Mouse (Mus musculus) left cerebral cortex, postnatal 25 days (tissue): ENCODE measurements at regions not wholly inside any gene's neighbourhood (a gene's known extent, or its start where the extent isn't known, plus 50 kb on each side); places are given as distances from the start of the nearest gene placed in this dataset.
"Not testable (repeated sequence)": the region's sequence is repeated elsewhere in the genome, so short reads cannot be mapped to it uniquely, and the experiment has no call there.

Source experiments
- DNase-seq, 2 experiments: peaks; one replicate each; pipeline ENCODE4 v3.0.0; 2022; ENCODE audit warnings: low spot score in 2 of 2, mixed read lengths in 1 of 2
- intact Hi-C: fragments of 180-260 bp; cut with DNase I; formaldehyde crosslinking; loops from one replicate; pipeline ENCODE4 v1.15.1; 2025

- intact Hi-C loops, result no loop called here
- DNase-seq, result no peak
Measured at GRCm38 (mm10) chr15:52406156-52406885, 1478.4 kb upstream of the Gm7489 start.

- peak; percentile 25 to 43 for DNase-seq
- intact Hi-C loops, result no loop called here
Measured at GRCm38 (mm10) chr15:52412869-52413771, 1471.6 kb upstream of the Gm7489 start.

- intact Hi-C loops, result no loop called here
- DNase-seq, result no peak
Measured at GRCm38 (mm10) chr15:52425976-52426375, 1458.7 kb upstream of the Gm7489 start.

DNA sequence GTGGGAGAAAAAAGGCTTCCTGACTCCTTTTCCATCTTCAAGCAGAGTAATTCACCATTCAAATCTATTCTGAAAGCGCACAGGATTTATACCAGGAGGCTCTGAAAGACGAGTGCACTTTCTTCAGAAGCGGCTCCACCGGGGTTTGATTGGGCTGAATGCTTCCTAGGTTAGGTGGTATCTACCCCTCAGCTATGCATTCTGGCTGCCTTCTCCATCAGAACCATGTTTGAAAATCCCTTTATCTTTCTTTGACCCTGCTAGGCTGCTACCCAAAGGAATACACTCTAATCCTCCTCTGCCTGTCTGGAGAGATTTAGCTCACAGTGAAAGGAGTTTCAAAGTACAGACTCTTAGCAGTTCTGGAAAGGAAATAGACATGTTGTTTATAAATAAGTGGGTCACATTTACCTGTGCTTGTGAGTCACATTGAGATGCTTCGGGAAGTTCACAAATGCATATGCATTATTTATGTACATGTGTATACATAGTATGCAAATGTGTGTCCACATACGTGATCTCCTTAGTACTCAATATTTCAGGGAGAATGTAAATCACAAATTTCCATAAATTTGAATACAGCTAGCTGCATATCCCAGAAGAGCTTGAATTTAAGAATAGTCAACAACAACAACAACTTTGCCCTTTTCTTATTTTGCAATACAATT is 1454.1 kb upstream of the Gm7489 start:
- DNase-seq, result no peak
- intact Hi-C loops, result no loop called here

GRCm38 (mm10) chr15:52433639-52434038 is 1451.1 kb upstream of the Gm7489 start:
- intact Hi-C loops, result no loop called here
- DNase-seq, result no peak

GRCm38 (mm10) chr15:52438403-52438802 is 1446.3 kb upstream of the Gm7489 start:
- intact Hi-C loops, result no loop called here
- DNase-seq, result peak in 1 of 2 experiments; percentile 41

- peak; percentile 84 to 89 for DNase-seq
- intact Hi-C loops, result loop anchor here (5.0 kb wide), 2 partner anchors 296 to 546 kb away; no protein-coding TSS in a partner anchor
Measured at GRCm38 (mm10) chr15:52458782-52459181, 1425.9 kb upstream of the Gm7489 start.

DNA sequence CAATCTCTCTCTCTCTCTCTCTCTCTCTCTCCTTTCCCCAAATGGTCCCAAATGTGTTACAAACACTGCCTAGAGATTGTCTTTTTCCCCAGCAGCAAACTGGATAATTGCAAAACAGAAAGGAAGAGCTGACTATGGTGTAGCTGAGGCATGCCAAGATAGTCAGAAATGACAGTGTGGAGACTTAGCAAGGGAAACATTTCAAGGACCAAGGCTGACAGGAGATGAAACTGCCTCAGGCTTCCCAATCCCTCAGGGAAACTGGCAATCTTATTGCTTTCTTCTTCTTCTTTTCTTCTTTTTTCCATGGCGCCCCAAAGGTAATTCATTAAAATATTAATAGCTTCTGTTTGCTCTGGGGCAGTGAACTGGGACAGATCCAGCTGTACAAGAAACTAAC is 1425.4 kb upstream of the Gm7489 start:
- intact Hi-C loops, result loop anchor here (5.0 kb wide), 2 partner anchors 297 to 547 kb away; no protein-coding TSS in a partner anchor
- DNase-seq, result no peak

GRCm38 (mm10) chr15:52464226-52465138 is 1420.2 kb upstream of the Gm7489 start:
- no peak for DNase-seq
- intact Hi-C loops, result no loop called here

DNA sequence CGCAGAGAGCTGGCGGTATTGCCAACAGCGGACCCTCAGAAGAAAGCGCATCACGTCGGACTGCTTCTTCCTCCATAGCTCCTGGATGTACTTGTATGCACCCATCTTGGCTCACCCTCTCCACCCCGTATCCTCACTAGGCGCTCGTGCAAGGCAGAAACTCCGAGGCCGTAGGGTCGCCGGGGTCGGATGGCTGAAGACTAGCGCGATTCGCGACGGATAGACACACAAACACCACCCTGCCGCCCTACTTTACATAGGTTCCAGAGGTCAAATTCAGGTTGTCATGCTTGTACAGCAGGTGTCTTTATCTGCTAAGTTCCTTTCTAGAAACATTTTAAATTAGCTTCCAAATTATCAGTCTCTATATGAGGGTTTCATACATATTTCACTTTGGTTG is 1406.6 kb upstream of the Gm7489 start:
- DNase-seq, intact Hi-C loops: not testable (repeated sequence)

DNA sequence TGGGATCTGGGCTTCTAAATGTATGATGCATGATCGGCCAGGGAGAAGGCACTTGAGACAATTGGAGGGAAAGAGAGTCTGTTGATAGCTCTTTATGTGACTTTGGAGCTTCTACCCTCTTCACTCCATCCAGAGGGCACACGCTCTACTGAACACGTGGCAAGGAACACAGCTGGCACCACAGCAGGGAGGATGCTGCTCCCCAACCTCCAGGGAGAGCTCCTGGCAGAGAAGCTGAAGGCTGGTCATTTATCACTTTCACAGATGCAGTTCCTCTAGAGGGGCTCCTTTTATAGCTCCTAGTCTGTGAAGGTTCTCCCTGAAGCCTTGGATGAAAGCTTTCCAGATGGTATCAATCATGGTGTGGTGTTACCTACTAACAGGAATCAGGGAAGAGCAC is 1403.9 kb upstream of the Gm7489 start:
- intact Hi-C loops, result no loop called here
- DNase-seq, result no peak

- intact Hi-C loops, result no loop called here
- no peak for DNase-seq
Measured at GRCm38 (mm10) chr15:52483598-52484165, 1401.0 kb upstream of the Gm7489 start.

- intact Hi-C loops, result no loop called here
- no peak for DNase-seq
Measured at GRCm38 (mm10) chr15:52484276-52484675, 1400.4 kb upstream of the Gm7489 start.

DNA sequence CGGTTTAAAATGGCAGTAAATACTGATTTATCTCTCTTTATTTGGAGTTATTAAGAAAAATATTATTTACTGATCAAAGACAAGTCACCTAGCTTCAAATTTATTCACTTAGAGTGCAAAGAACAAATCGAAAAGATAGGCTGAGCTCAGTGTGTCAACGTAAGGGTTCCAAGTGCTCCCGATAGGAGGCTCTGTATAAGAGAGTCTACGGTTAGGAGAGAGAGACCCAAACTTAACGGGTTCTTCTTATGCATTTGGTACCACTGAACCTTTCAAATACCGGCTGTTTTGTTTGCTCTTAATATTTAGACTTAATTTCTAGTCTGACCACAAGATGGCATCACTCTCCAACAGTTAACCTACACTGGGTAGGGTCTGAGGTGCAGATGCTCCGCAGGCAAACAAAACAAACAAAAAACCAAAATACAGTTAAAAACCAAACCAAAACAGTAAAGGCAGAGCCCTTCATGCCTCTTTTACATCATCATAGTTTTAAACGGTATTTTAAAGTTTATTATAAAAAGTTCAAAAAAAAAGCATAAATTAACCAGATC is 1379.4 kb upstream of the Gm7489 start:
- DNase-seq, result peak in 1 of 2 experiments; percentile 22
- intact Hi-C loops, result loop anchor here (2.0 to 5.0 kb wide), 3 partner anchors 837 to 1277 kb away; no protein-coding TSS in a partner anchor

GRCm38 (mm10) chr15:52506930-52507329 is 1377.8 kb upstream of the Gm7489 start:
- peak; percentile 12 to 49 for DNase-seq
- intact Hi-C loops, result loop anchor here (5.0 kb wide), 2 partner anchors 835 to 1190 kb away; no protein-coding TSS in a partner anchor

DNA sequence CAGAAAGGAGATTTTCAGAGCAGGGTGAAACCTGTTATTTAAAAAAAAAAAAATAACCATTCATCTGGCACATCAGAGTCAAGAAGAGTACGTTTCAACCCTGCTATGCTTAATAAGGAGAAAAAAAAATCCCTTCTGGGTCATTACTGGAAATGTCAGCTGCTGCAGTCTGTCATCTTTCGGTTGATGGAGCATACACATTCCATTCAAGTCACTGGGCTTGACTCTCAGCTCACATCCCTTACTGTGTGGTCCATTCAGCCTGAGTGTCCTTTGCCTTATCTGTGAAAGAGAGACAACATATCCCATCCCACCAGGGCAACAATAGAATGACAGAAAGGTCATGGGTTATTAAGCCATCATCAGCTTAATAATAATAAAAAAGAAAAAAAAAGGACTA is 1376.1 kb upstream of the Gm7489 start:
- DNase-seq, result no peak
- intact Hi-C loops, result loop anchor here (5.0 kb wide), 2 partner anchors 834 to 1189 kb away; no protein-coding TSS in a partner anchor

- intact Hi-C loops, result no loop called here
- DNase-seq, result no peak
Measured at GRCm38 (mm10) chr15:52510137-52510536, 1374.6 kb upstream of the Gm7489 start.

- DNase-seq, result no peak
Measured at GRCm38 (mm10) chr15:52536594-52536993, 1348.1 kb upstream of the Gm7489 start.

More at GRCm38 (mm10) chr15:52536594-52536993, 1348.1 kb upstream of the Gm7489 start:
- intact Hi-C loops, result no loop called here
